Mouse (Mus musculus): Measurements from ENCODE around the gene Pclaf. TPM values are rescaled to one million over a fixed set of nuclear protein-coding genes. Genes with fewer than 3 reads are reported as not detected.
A peak's percentile ranks its signal among the peaks of the same experiment; 100 is the strongest.

Gene Pclaf
- polyA plus RNA-seq, 1 experiment = 0.32 TPM

- H3K4me1 ChIP-seq (ENCODE audit: control insufficient read depth) = peaks cover 5% of the 10 kb centered on the region
- TF ChIP-seq TAL1 (IDR thresholded peaks at IDR 0.05; ENCODE audit: low read length) = no peak
- no peak for TF ChIP-seq GATA1 (IDR thresholded peaks at IDR 0.05; ENCODE audit: low read length)
- peaks cover 85% of the 10 kb centered on the region for H3K36me3 ChIP-seq (ENCODE audit: control insufficient read depth)
- no peaks in the 10 kb centered on the region for H3K27me3 ChIP-seq (ENCODE audit: control insufficient read depth)
- no peak overlapping the region for H3K4me3 ChIP-seq (replicated peaks)
- H3K9me3 ChIP-seq (ENCODE audit: control insufficient read depth, low read length) = no peaks in the 10 kb centered on the region
Measured at GRCm38 (mm10) chr9:65903419-65903818, 13.4 kb downstream of the Pclaf start.

GRCm38 (mm10) chr9:65908394-65909300 is 18.6 kb downstream of the Pclaf start, which contains the start of the genes Trip4 and Csnk1g1:
Trip4 (minus strand) TSS chr9:65908794.
Csnk1g1 (plus strand) TSS chr9:65908924.
- H3K36me3 ChIP-seq (ENCODE audit: control insufficient read depth) = peaks cover 44% of the 10 kb centered on the region
- H3K4me3 ChIP-seq (replicated peaks) = peak within 1 kb of the TSS; percentile 92
- no peaks in the 10 kb centered on the region for H3K27me3 ChIP-seq (ENCODE audit: control insufficient read depth)
- H3K4me1 ChIP-seq (ENCODE audit: control insufficient read depth) = peaks cover 24% of the 10 kb centered on the region
- no peaks in the 10 kb centered on the region for H3K9me3 ChIP-seq (ENCODE audit: control insufficient read depth, low read length)
- TF ChIP-seq TAL1 (IDR thresholded peaks at IDR 0.05; ENCODE audit: low read length) (no peak), GATA1 (IDR thresholded peaks at IDR 0.05; ENCODE audit: low read length) (no peak)

GRCm38 (mm10) chr9:65909301-65909801 is 19.3 kb downstream of the Pclaf start:
- Histone ChIP-seq H3K27me3 (ENCODE audit: control insufficient read depth) (no peaks in the 10 kb centered on the region), H3K4me3 (replicated peaks) (peak overlapping the region; percentile 92), H3K9me3 (ENCODE audit: control insufficient read depth, low read length) (no peaks in the 10 kb centered on the region), H3K4me1 (ENCODE audit: control insufficient read depth) (peaks cover 27% of the 10 kb centered on the region), H3K36me3 (ENCODE audit: control insufficient read depth) (peaks cover 37% of the 10 kb centered on the region)
- TF ChIP-seq TAL1 (IDR thresholded peaks at IDR 0.05; ENCODE audit: low read length) (no peak), GATA1 (IDR thresholded peaks at IDR 0.05; ENCODE audit: low read length) (no peak)

GRCm38 (mm10) chr9:65909837-65910236 is 19.8 kb downstream of the Pclaf start:
- H3K36me3 ChIP-seq (ENCODE audit: control insufficient read depth) = peaks cover 32% of the 10 kb centered on the region
- H3K4me1 ChIP-seq (ENCODE audit: control insufficient read depth) = peaks cover 30% of the 10 kb centered on the region
- TF ChIP-seq TAL1 (IDR thresholded peaks at IDR 0.05; ENCODE audit: low read length) (no peak), GATA1 (IDR thresholded peaks at IDR 0.05; ENCODE audit: low read length) (no peak)
- H3K4me3 ChIP-seq (replicated peaks) = peak overlapping the region; percentile 92
- no peaks in the 10 kb centered on the region for H3K27me3 ChIP-seq (ENCODE audit: control insufficient read depth)
- no peaks in the 10 kb centered on the region for H3K9me3 ChIP-seq (ENCODE audit: control insufficient read depth, low read length)

- TF ChIP-seq TAL1 (IDR thresholded peaks at IDR 0.05; ENCODE audit: low read length) (no peak), GATA1 (IDR thresholded peaks at IDR 0.05; ENCODE audit: low read length) (no peak)
- Histone ChIP-seq H3K36me3 (ENCODE audit: control insufficient read depth) (no peaks in the 10 kb centered on the region), H3K4me1 (ENCODE audit: control insufficient read depth) (peaks cover 38% of the 10 kb centered on the region), H3K4me3 (replicated peaks) (no peak overlapping the region), H3K9me3 (ENCODE audit: control insufficient read depth, low read length) (no peaks in the 10 kb centered on the region), H3K27me3 (ENCODE audit: control insufficient read depth) (no peaks in the 10 kb centered on the region)
Measured at GRCm38 (mm10) chr9:65913976-65914375, 23.9 kb downstream of the Pclaf start.

GRCm38 (mm10) chr9:65917015-65917414 is 27.0 kb downstream of the Pclaf start:
- H3K36me3 ChIP-seq (ENCODE audit: control insufficient read depth) = no peaks in the 10 kb centered on the region
- no peak overlapping the region for H3K4me3 ChIP-seq (replicated peaks)
- H3K9me3 ChIP-seq (ENCODE audit: control insufficient read depth, low read length) = no peaks in the 10 kb centered on the region
- no peak for TF ChIP-seq GATA1 (IDR thresholded peaks at IDR 0.05; ENCODE audit: low read length)
- no peak for TF ChIP-seq TAL1 (IDR thresholded peaks at IDR 0.05; ENCODE audit: low read length)
- no peaks in the 10 kb centered on the region for H3K27me3 ChIP-seq (ENCODE audit: control insufficient read depth)
- H3K4me1 ChIP-seq (ENCODE audit: control insufficient read depth) = peaks cover 26% of the 10 kb centered on the region

- TF ChIP-seq TAL1 (IDR thresholded peaks at IDR 0.05; ENCODE audit: low read length) (no peak), GATA1 (IDR thresholded peaks at IDR 0.05; ENCODE audit: low read length) (no peak)
- Histone ChIP-seq H3K9me3 (ENCODE audit: control insufficient read depth, low read length) (no peaks in the 10 kb centered on the region), H3K27me3 (ENCODE audit: control insufficient read depth) (no peaks in the 10 kb centered on the region), H3K4me3 (replicated peaks) (no peak overlapping the region), H3K4me1 (ENCODE audit: control insufficient read depth) (no peaks in the 10 kb centered on the region), H3K36me3 (ENCODE audit: control insufficient read depth) (no peaks in the 10 kb centered on the region)
Measured at GRCm38 (mm10) chr9:65928456-65928855, 38.4 kb downstream of the Pclaf start.

- no peaks in the 10 kb centered on the region for H3K4me1 ChIP-seq (ENCODE audit: control insufficient read depth)
- no peak overlapping the region for H3K4me3 ChIP-seq (replicated peaks)
- TF ChIP-seq GATA1 (IDR thresholded peaks at IDR 0.05; ENCODE audit: low read length) (no peak), TAL1 (IDR thresholded peaks at IDR 0.05; ENCODE audit: low read length) (no peak)
- no peaks in the 10 kb centered on the region for H3K36me3 ChIP-seq (ENCODE audit: control insufficient read depth)
- no peaks in the 10 kb centered on the region for H3K9me3 ChIP-seq (ENCODE audit: control insufficient read depth, low read length)
- no peaks in the 10 kb centered on the region for H3K27me3 ChIP-seq (ENCODE audit: control insufficient read depth)
Measured at GRCm38 (mm10) chr9:65929826-65930225, 39.8 kb downstream of the Pclaf start.

GRCm38 (mm10) chr9:65937566-65937965 is 47.5 kb downstream of the Pclaf start:
- Histone ChIP-seq H3K9me3 (ENCODE audit: control insufficient read depth, low read length) (no peaks in the 10 kb centered on the region), H3K36me3 (ENCODE audit: control insufficient read depth) (peaks cover 3% of the 10 kb centered on the region; the same call in 1 of the 2 replicates), H3K4me3 (replicated peaks) (no peak overlapping the region), H3K27me3 (ENCODE audit: control insufficient read depth) (no peaks in the 10 kb centered on the region), H3K4me1 (ENCODE audit: control insufficient read depth) (no peaks in the 10 kb centered on the region)
- TF ChIP-seq GATA1 (IDR thresholded peaks at IDR 0.05; ENCODE audit: low read length) (no peak), TAL1 (IDR thresholded peaks at IDR 0.05; ENCODE audit: low read length) (no peak)

All from erythroblast, embryonic 14.5 days (primary cell).